9 mouse cellular contexts compared by ENCODE assay signal in the genomic region with DNA sequence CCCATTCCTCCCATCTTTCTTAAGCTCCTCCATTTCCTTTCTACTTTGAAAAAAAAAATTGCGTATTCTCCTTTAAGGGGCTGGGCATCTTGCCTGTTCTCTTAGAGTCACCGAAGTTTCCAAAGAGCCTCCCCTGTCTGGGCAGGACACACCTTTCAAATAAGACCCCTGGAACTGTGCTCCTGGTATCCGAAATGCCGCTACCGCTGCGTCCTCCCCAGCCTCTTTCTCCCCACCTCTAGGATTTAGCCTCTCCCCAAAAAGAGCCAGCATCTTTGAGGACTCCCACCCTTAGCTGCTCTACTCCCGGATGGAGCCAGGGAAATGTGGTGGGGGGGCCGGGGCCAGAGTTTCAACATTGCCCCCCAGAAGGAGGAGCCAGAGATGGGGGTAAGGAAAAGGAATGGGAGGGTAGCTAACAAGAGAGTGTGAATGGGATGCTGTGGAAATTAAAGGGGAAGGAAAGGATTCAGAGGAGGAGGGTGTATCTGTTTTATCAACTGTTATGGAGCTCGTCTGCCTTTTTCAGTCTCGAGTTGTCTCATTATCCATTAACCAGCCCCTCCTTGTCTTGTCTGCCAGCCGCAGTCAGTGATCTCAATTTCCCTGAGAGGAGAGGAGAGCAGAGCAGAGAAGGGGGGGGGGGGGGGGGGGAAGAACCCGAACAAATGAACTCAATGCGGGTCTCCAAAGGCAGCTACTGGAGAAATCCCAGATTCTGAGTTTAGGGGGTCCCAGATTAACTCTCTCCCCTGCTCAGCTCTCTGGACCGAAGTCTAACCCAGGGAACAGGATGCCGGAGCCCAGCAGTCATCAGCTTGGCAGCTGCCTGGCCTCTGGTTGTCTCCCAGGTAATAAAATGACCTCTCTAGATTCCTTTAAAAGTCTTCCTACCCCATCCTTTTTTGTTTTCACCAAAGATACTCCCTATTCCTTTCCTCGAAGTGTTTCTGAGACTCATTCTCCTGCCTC. TPM values are rescaled to one million over a fixed set of nuclear protein-coding genes. Genes with fewer than 3 reads are reported as not detected.
DNase-seq lines count a peak whose midpoint lies in the region; ATAC-seq and TF ChIP-seq lines count a peak whose summit lies in the region.
"Had no signal": no experiment of that assay in that cellular context is flagged by ENCODE, and none has a peak within 500 bp of the region (broad histone marks: within the 10 kb centered on the region; RNA-seq: fewer than 3 reads in every experiment).

A gene (plus strand): TSS at position 136 of the 972 bp plus-strand sequence.

- peak within 1 kb of the TSS; percentile 99 for H3K4me2 ChIP-seq in forebrain, embryonic 16.5 days (ENCODE audit: low read length)
- H3K4me2 ChIP-seq in intestine, embryonic 15.5 days (replicated peaks): peak within 1 kb of the TSS; percentile 92
- H3K4me2 ChIP-seq in liver, postnatal 0 days (ENCODE audit: low read depth, low read length): peak within 1 kb of the TSS; percentile 82

- H3K9ac ChIP-seq in forebrain, embryonic 16.5 days (replicated peaks; ENCODE audit: low read depth, low read length): peak within 1 kb of the TSS; percentile 56
- H3K9ac ChIP-seq in intestine, embryonic 15.5 days: peak within 1 kb of the TSS; percentile 67
- H3K9ac ChIP-seq in liver, postnatal 0 days (replicated peaks): peak within 1 kb of the TSS; percentile 46; the same call in 1 of the 2 replicates

- no peaks in the 10 kb centered on the region for H3K36me3 ChIP-seq in forebrain, embryonic 16.5 days (ENCODE audit: control insufficient read depth, insufficient read depth)
- no peaks in the 10 kb centered on the region for H3K36me3 ChIP-seq in intestine, embryonic 15.5 days
- no peaks in the 10 kb centered on the region for H3K36me3 ChIP-seq in liver, postnatal 0 days (replicated peaks; ENCODE audit: insufficient read depth, low read length)

- TF ChIP-seq CTCF in liver, postnatal 0 days (IDR thresholded peaks at IDR 0.05; ENCODE audit: low read depth): no peak

- no peaks in the 10 kb centered on the region for H3K27me3 ChIP-seq in forebrain, embryonic 16.5 days (replicated peaks; ENCODE audit: control insufficient read depth, insufficient read depth, low read length)
- H3K27me3 ChIP-seq in intestine, embryonic 15.5 days (replicated peaks): no peaks in the 10 kb centered on the region
- peaks cover 21% of the 10 kb centered on the region; the same call in 1 of the 2 replicates for H3K27me3 ChIP-seq in liver, postnatal 0 days (ENCODE audit: insufficient read depth, low read length)

- H3K4me3 ChIP-seq in forebrain, embryonic 16.5 days (replicated peaks; ENCODE audit: low read length): peak within 1 kb of the TSS; percentile 51
- peak within 1 kb of the TSS; percentile 54 for H3K4me3 ChIP-seq in intestine, embryonic 15.5 days (replicated peaks)
- H3K4me3 ChIP-seq in liver, postnatal 0 days (ENCODE audit: low read depth, low read length): peak within 1 kb of the TSS; percentile 48

- H3K9me3 ChIP-seq in forebrain, embryonic 16.5 days (ENCODE audit: control insufficient read depth, low read length): no peaks in the 10 kb centered on the region
- no peaks in the 10 kb centered on the region for H3K9me3 ChIP-seq in intestine, embryonic 15.5 days
- no peaks in the 10 kb centered on the region for H3K9me3 ChIP-seq in liver, postnatal 0 days (ENCODE audit: low read length)
- H3K9me3 ChIP-seq: G1E had no signal

- H3K4me1 ChIP-seq in forebrain, embryonic 16.5 days (replicated peaks; ENCODE audit: control insufficient read depth, insufficient read depth, low read length): peaks cover 22% of the 10 kb centered on the region
- peaks cover 6% of the 10 kb centered on the region for H3K4me1 ChIP-seq in intestine, embryonic 15.5 days (replicated peaks)
- peaks cover 19% of the 10 kb centered on the region for H3K4me1 ChIP-seq in liver, postnatal 0 days (ENCODE audit: insufficient read depth)

- ATAC-seq in forebrain, embryonic 16.5 days: 0 out of 2 replicates have a peak, but pooled peaks have one; percentile 31
- peak; percentile 50 for ATAC-seq in intestine, embryonic 15.5 days
- ATAC-seq in liver, postnatal 0 days: no peak

- DNase-seq in frontal cortex, adult 2 months (ENCODE audit: extremely low spot score in 1 of 2, low spot score in 1 of 2): no peak
- DNase-seq in frontal cortex, postnatal 25 days (ENCODE audit: low spot score in 2 of 2): no peak
- peak; percentile 33 for DNase-seq in adrenal gland, postnatal 14 days
- no peak for DNase-seq in liver, postnatal 0 days
- peak; percentile 78 for DNase-seq in yolk sac, embryonic 10.5 days (ENCODE audit: low spot score)
- no peak for DNase-seq in layer of hippocampus, adult 11-12 months (ENCODE audit: low spot score)

- peak within 1 kb of the TSS; percentile 44 for H3K27ac ChIP-seq in forebrain, embryonic 16.5 days (ENCODE audit: low read length)
- peak within 1 kb of the TSS; percentile 80 for H3K27ac ChIP-seq in intestine, embryonic 15.5 days
- H3K27ac ChIP-seq in liver, postnatal 0 days (ENCODE audit: low read depth): peak within 1 kb of the TSS; percentile 77

- 7% methylated on average over 16 of the region's 16 CpGs for WGBS in forebrain, embryonic 16.5 days
- 3% methylated on average over 16 of the region's 16 CpGs for whole genome bisulfite sequencing in intestine, embryonic 15.5 days
- WGBS in liver, postnatal 0 days (ENCODE audit: insufficient replicate concordance): 11% methylated on average over 16 of the region's 16 CpGs

- no peak for TF ChIP-seq EP300 in liver, postnatal 0 days (IDR thresholded peaks at IDR 0.05; ENCODE audit: low read depth)

RNA-seq across cellular contexts. Expression of the gene that starts here (rescaled TPM):
- 21.3 and 25.7 TPM in 2 replicates for polyA plus RNA-seq in frontal cortex, adult 2 months (2012; rRNA removed)
- 9.3 and 15.6 TPM in 2 replicates for total RNA-seq in adrenal gland, postnatal 14 days (2021)
- 7.8 and 11.5 TPM in 2 replicates for polyA plus RNA-seq in forebrain, embryonic 16.5 days (2015; fragmentation: Nextera tagmentation; extraction: Ambion mirVana)
- 20.0 and 20.2 TPM in 2 replicates for polyA plus RNA-seq in intestine, embryonic 15.5 days (2015; fragmentation: Nextera tagmentation; extraction: Ambion mirVana)
- 2.7 and 3.0 TPM in 2 replicates for polyA plus RNA-seq in liver, postnatal 0 days (2015; fragmentation: Nextera tagmentation; extraction: Ambion mirVana)
- polyA plus RNA-seq: G1E had no signal

Comparison
In these comparisons a context has a peak if more than half of its experiments do, and no peak if none do; other contexts are left out.
1. DNase-seq: peak in adrenal gland, postnatal 14 days (single experiment) and yolk sac, embryonic 10.5 days (single experiment); none in frontal cortex, adult 2 months (0 of 2), frontal cortex, postnatal 25 days (0 of 2), liver, postnatal 0 days (single experiment) and layer of hippocampus, adult 11-12 months (single experiment).
2. Peak in every context shown above with its lines, with median percentiles within 50 percentile points of each other: H3K27ac ChIP-seq, H3K4me2 ChIP-seq, H3K4me3 ChIP-seq and H3K9ac ChIP-seq.